Mouse (Mus musculus): ENCODE data around the gene H2-Q10.
A peak's percentile ranks its signal among the peaks of the same experiment; 100 is the strongest.
"Not testable (repeated sequence)": the region's sequence is repeated elsewhere in the genome, so short reads cannot be mapped to it uniquely, and the experiment has no call there.

The H2-Q10 gene

DNA sequence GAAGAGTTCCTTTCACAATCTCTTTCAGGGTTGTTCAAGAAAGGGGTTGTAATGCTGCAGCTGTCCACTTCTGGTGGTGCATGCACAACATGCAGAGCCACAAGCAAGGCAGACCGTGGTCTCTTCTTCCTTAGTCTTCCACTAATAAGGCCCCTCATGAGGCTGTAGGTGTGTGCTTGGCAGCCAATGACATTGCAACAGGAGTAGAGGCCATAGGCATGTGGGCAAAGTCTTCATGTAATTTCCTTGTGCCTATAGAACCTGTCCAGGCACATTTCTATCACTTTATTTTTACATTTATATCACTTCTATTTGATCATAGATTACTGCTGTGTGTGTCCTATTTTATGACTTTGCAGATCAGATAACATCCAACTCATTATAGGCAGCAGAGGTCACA, 11.6 kb upstream of the H2-Q10 start:
- not testable (repeated sequence) for DNase-seq (ENCODE audit: low read depth, low spot score)

GRCm38 (mm10) chr17:35460513-35461341, 9.2 kb upstream of the H2-Q10 start:
- DNase-seq (ENCODE audit: low read depth, low spot score) = not testable (repeated sequence)

DNA sequence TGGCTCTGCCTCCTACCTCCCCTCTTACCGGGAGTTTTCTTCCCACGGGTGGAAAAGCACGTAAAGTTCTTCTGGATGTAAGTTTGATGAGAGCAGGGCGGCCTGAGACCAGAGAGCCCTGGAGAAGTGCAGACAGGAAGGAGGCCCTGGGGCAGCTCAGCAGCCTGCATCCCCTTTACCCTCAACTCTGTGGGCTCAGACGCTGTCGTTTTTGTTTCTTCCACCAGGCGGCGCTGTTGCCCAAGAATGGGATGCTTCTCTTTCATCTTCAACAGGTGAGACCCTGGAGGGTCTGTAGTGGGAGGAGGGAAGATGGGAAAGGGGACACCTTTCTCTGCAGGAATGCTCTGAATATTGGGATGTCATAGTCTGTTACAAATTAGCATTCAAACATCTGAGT, 4.2 kb upstream of the H2-Q10 start:
- peak; percentile 76 for DNase-seq (ENCODE audit: low read depth, low spot score)

- not testable (repeated sequence) for DNase-seq (ENCODE audit: low read depth, low spot score)
These were observed 953 bp upstream of the H2-Q10 start for GRCm38 (mm10) chr17:35468936-35469335.

GRCm38 (mm10) chr17:35484066-35484465, 14.2 kb downstream of the H2-Q10 start:
- peak; percentile 74 for DNase-seq (ENCODE audit: low read depth, low spot score)

GRCm38 (mm10) chr17:35485702-35486101, 15.8 kb downstream of the H2-Q10 start:
- peak; percentile 93 for DNase-seq (ENCODE audit: low read depth, low spot score)

DNA sequence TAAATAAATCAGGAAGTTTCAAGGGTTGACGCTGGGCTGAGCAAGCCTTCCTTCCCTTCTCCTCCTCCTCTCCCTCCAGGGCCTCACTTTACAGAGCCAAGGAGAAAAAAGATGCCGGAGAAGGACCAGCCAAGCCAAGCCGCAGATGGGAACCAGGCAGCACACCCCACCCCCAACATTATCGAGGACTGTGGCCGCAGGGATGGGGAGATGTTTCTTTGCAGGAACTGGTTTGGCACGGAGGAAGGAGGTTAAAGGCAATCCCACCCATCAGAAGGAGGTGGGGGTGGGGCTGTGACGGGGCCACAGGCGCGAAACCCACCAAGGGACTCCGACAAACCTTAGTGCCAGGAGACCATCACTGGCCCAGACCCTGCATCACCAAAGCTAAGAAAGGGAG, 16.8 kb downstream of the H2-Q10 start:
- DNase-seq (ENCODE audit: low read depth, low spot score) = peak; percentile 64

GRCm38 (mm10) chr17:35488041-35488440, 18.2 kb downstream of the H2-Q10 start:
- DNase-seq (ENCODE audit: low read depth, low spot score) = peak; percentile 55

- DNase-seq (ENCODE audit: low read depth, low spot score) = peak; percentile 91
These were observed 20.4 kb downstream of the H2-Q10 start for GRCm38 (mm10) chr17:35490320-35490719.

DNA sequence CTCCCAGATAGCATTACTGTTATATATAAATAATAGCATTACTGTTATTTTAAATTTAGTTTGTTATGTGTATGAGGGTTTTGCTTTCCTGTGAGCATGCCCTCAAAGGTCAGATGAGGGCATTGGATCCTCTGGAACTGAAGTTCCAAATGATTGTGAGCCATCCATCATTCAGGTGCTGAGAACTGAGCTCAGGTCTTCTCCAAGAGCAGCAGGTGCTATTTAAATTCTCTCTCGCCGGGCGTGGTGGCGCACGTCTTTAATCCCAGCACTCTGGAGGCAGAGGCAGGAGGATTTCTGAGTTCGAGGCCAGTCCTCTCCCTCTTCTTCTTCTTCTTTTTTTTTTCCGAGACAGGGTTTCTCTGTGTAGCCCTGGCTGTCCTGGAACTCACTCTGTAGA, 27.2 kb downstream of the H2-Q10 start:
- peak; percentile 53 for DNase-seq (ENCODE audit: low read depth, low spot score)

GRCm38 (mm10) chr17:35502226-35502625, 32.3 kb downstream of the H2-Q10 start:
- peak; percentile 78 for DNase-seq (ENCODE audit: low read depth, low spot score)

DNA sequence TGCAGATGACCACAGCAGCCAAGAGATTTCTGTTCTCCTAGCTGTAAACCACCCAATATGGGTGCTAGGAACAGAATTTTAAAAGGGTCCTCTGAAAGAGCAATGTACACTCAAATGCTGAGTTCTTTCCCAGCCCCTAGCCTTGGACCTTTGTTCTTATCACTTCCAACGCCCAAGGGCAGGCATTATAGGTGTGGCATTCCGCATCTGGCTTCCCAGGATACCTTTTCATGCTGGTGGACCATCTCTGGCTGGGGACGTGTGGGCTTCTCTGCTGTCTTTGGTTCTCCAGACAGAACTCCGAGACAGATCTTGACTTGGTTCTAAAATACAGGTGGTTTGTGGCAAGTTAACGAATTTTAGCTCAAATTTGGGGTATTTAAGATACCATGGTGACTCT, 32.9 kb downstream of the H2-Q10 start:
- peak; percentile 80 for DNase-seq (ENCODE audit: low read depth, low spot score)

GRCm38 (mm10) chr17:35503849-35504248, 34.0 kb downstream of the H2-Q10 start:
- DNase-seq (ENCODE audit: low read depth, low spot score) = peak; percentile 100

GRCm38 (mm10) chr17:35504628-35505481, 35.0 kb downstream of the H2-Q10 start:
- peak; percentile 91 for DNase-seq (ENCODE audit: low read depth, low spot score)

DNA sequence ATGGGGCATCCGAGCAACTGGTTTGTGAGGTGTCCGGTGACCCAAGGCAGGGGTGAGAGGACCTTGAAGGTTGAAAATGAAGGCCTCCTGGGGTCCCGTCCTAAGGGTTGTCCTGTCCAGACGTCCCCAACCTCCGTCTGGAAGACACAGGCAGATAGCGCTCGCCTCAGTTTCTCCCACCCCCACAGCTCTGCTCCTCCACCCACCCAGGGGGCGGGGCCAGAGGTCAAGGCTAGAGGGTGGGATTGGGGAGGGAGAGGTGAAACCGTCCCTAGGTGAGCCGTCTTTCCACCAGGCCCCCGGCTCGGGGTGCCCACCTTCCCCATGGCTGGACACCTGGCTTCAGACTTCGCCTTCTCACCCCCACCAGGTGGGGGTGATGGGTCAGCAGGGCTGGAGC, 35.9 kb downstream of the H2-Q10 start, which contains the start of gene Pou5f1:
Gene Pou5f1 (plus strand): TSS at position 243 of the 400 bp plus-strand sequence.
- DNase-seq (ENCODE audit: low read depth, low spot score) = peak; percentile 86

DNA sequence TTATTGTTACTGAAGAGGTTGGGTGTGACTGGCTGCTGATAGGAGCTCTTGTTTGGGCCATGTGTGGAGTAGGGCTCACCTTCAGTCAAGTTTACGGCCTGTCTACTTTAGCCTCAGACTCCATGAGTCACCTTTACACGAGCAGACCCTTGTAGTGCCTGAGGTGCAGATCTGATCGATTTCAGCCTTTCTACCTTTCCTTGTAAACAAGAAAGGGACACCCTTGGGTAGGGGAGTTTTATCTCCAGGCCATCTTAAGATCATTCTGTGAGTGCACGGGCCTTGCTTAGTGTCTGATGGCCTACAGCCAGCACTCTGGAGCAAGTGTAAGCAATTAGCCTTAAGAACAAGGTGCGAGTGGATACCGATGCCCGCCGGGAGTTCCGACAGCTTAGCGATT, 37.0 kb downstream of the H2-Q10 start:
- peak; percentile 53 for DNase-seq (ENCODE audit: low read depth, low spot score)

GRCm38 (mm10) chr17:35507556-35508260, 37.8 kb downstream of the H2-Q10 start:
- DNase-seq (ENCODE audit: low read depth, low spot score) = peak; percentile 43

GRCm38 (mm10) chr17:35508279-35508678, 38.4 kb downstream of the H2-Q10 start:
- not testable (repeated sequence) for DNase-seq (ENCODE audit: low read depth, low spot score)

GRCm38 (mm10) chr17:35509284-35509683, 39.4 kb downstream of the H2-Q10 start:
- DNase-seq (ENCODE audit: low read depth, low spot score) = peak; percentile 68

- peak; percentile 76 for DNase-seq (ENCODE audit: low read depth, low spot score)
These were observed 43.2 kb downstream of the H2-Q10 start for GRCm38 (mm10) chr17:35512916-35513626.

GRCm38 (mm10) chr17:35513886-35514285, 44.0 kb downstream of the H2-Q10 start:
- DNase-seq (ENCODE audit: low read depth, low spot score) = peak; percentile 91
